Mouse (Mus musculus) embryonic fibroblast, embryonic 13.5 days (primary cell): ENCODE data around the gene Gpr137c. TPM values are rescaled to one million over a fixed set of nuclear protein-coding genes. Genes with fewer than 3 reads are reported as not detected.
A peak's percentile ranks its signal among the peaks of the same experiment; 100 is the strongest.

ENCODE experiments used
- H3K27ac ChIP-seq: 2 replicates; pipeline ENCODE4 v1.5.1; 2012; ENCODE audit warnings: low read length, control low read depth, inconsistent platforms; ENCODE audit not compliant: insufficient read depth
- H3K4me1 ChIP-seq: 2 replicates; pipeline ENCODE4 v1.6.1; 2011; ENCODE audit warnings: low read length; ENCODE audit not compliant: control insufficient read depth, insufficient read depth
- H3K4me3 ChIP-seq: 2 replicates; pipeline ENCODE4 v1.5.1; 2011; ENCODE audit warnings: mild to moderate bottlenecking, control low read depth, low read length; ENCODE audit not compliant: insufficient read depth
- CTCF ChIP-seq: IDR thresholded peaks from 2 replicates; pipeline ENCODE4 v1.5.1; 2011; ENCODE audit warnings: mild to moderate bottlenecking, control low read depth, low read length, moderate library complexity, borderline replicate concordance; ENCODE audit not compliant: insufficient read depth
- POLR2A ChIP-seq: IDR thresholded peaks from 2 replicates; pipeline ENCODE4 v1.6.1; 2011; ENCODE audit warnings: low read depth, mild to moderate bottlenecking, control low read depth, low read length, moderate library complexity
- polyA plus RNA-seq: library from polyadenylated mRNA; stranded (reverse); fragments of >200 nt; gene quantifications from 2 replicates; pipeline ENCODE4 v1.2.4, GENCODE M21; 2011; ENCODE audit warnings: low read depth; ENCODE audit not compliant: missing spikeins, insufficient read length

Gene Gpr137c
- polyA plus RNA-seq, 1 experiment = 4.9 TPM

- TF ChIP-seq POLR2A = no peak
- TF ChIP-seq CTCF = no peak
- no peak overlapping the region for H3K27ac ChIP-seq
- H3K4me3 ChIP-seq = no peak overlapping the region
- no peaks in the 10 kb centered on the region for H3K4me1 ChIP-seq
Observed at GRCm38 (mm10) chr14:45282066-45282465, 62.5 kb downstream of the Gpr137c start.

GRCm38 (mm10) chr14:45291608-45292007, 72.1 kb downstream of the Gpr137c start:
- Histone ChIP-seq H3K27ac (no peak overlapping the region), H3K4me1 (no peaks in the 10 kb centered on the region), H3K4me3 (no peak overlapping the region)
- TF ChIP-seq CTCF (no peak), POLR2A (no peak)

GRCm38 (mm10) chr14:45303939-45304338, 84.4 kb downstream of the Gpr137c start:
- no peaks in the 10 kb centered on the region for H3K4me1 ChIP-seq
- no peak overlapping the region for H3K4me3 ChIP-seq
- no peak for TF ChIP-seq POLR2A
- no peak for TF ChIP-seq CTCF
- H3K27ac ChIP-seq = no peak overlapping the region

GRCm38 (mm10) chr14:45304389-45304788, 84.9 kb downstream of the Gpr137c start:
- TF ChIP-seq CTCF (no peak), POLR2A (no peak)
- H3K4me1 ChIP-seq = no peaks in the 10 kb centered on the region

GRCm38 (mm10) chr14:45305852-45306251, 86.3 kb downstream of the Gpr137c start:
- Histone ChIP-seq H3K27ac (no peak overlapping the region), H3K4me1 (no peaks in the 10 kb centered on the region), H3K4me3 (no peak overlapping the region)
- TF ChIP-seq CTCF = no peak
- no peak for TF ChIP-seq POLR2A

More at GRCm38 (mm10) chr14:45304389-45304788, 84.9 kb downstream of the Gpr137c start:
- no peak overlapping the region for H3K4me3 ChIP-seq
- no peak overlapping the region for H3K27ac ChIP-seq

GRCm38 (mm10) chr14:45307630-45308328, 88.3 kb downstream of the Gpr137c start:
- H3K27ac ChIP-seq = no peak overlapping the region
- TF ChIP-seq CTCF (no peak), POLR2A (no peak)
- no peak overlapping the region for H3K4me3 ChIP-seq
- H3K4me1 ChIP-seq = no peaks in the 10 kb centered on the region

- no peak overlapping the region for H3K4me3 ChIP-seq
- H3K27ac ChIP-seq = no peak overlapping the region
- TF ChIP-seq CTCF (no peak), POLR2A (no peak)
- no peaks in the 10 kb centered on the region for H3K4me1 ChIP-seq
Observed at GRCm38 (mm10) chr14:45309646-45310045, 90.1 kb downstream of the Gpr137c start.

- Histone ChIP-seq H3K4me3 (no peak overlapping the region), H3K27ac (no peak overlapping the region), H3K4me1 (no peaks in the 10 kb centered on the region)
- no peak for TF ChIP-seq POLR2A
- no peak for TF ChIP-seq CTCF
Observed at GRCm38 (mm10) chr14:45310101-45310500, 90.6 kb downstream of the Gpr137c start.

GRCm38 (mm10) chr14:45316927-45317326, 97.4 kb downstream of the Gpr137c start:
- Histone ChIP-seq H3K4me3 (peak overlapping the region; percentile 83), H3K27ac (no peak overlapping the region), H3K4me1 (peaks cover 7% of the 10 kb centered on the region)
- TF ChIP-seq POLR2A = no peak
- TF ChIP-seq CTCF = no peak

- TF ChIP-seq POLR2A (no peak), CTCF (no peak)
- Histone ChIP-seq H3K4me3 (peak overlapping the region; percentile 83), H3K4me1 (peaks cover 7% of the 10 kb centered on the region), H3K27ac (peak overlapping the region; percentile 93)
Observed at GRCm38 (mm10) chr14:45317921-45318411, 98.4 kb downstream of the Gpr137c start.
